Mouse (Mus musculus) intestine, postnatal 0 days (tissue): ENCODE measurements around the gene Col24a1. TPM values are rescaled to one million over a fixed set of nuclear protein-coding genes. Genes with fewer than 3 reads are reported as not detected.

Experiments used
- ATAC-seq: fragments of 200-750 bp; cut with Nextera tagmentation; 2 replicates; pipeline ENCODE4 v1.8.0; 2017; ENCODE audit warnings: mild to moderate bottlenecking, moderate TSS enrichment, moderate library complexity
- H3K27ac ChIP-seq: fragments of 300-500 bp; sonication (generic); 2 replicates; pipeline ENCODE4 v1.5.1; 2014; ENCODE audit warnings: mild to moderate bottlenecking, low read depth, low read length, moderate library complexity
- H3K27me3 ChIP-seq: fragments of 300-500 bp; sonication (generic); replicated peaks from 2 replicates; pipeline ENCODE4 v1.6.1; 2014; ENCODE audit warnings: low read length, mixed read lengths; ENCODE audit not compliant: control insufficient read depth, insufficient read depth
- H3K36me3 ChIP-seq: fragments of 300-500 bp; sonication (generic); 2 replicates; pipeline ENCODE4 v1.6.1; 2014; ENCODE audit warnings: mild to moderate bottlenecking, moderate library complexity; ENCODE audit not compliant: control insufficient read depth, insufficient read depth
- H3K4me1 ChIP-seq: fragments of 300-500 bp; sonication (generic); replicated peaks from 2 replicates; pipeline ENCODE4 v1.6.1; 2014; ENCODE audit warnings: antibody characterized with exemption, low read length, mixed read lengths; ENCODE audit not compliant: control insufficient read depth, insufficient read depth
- H3K4me2 ChIP-seq: fragments of 300-500 bp; sonication (generic); replicated peaks from 2 replicates; pipeline ENCODE4 v1.6.1; 2014; ENCODE audit warnings: low read depth, mild to moderate bottlenecking, moderate library complexity
- H3K4me3 ChIP-seq: fragments of 300-500 bp; sonication (generic); 2 replicates; pipeline ENCODE4 v1.5.1; 2014; ENCODE audit warnings: low read depth, low read length
- H3K9ac ChIP-seq: fragments of 300-500 bp; sonication (generic); 2 replicates; pipeline ENCODE4 v1.6.1; 2014; ENCODE audit warnings: mild to moderate bottlenecking, low read depth, low read length
- H3K9me3 ChIP-seq: fragments of 300-500 bp; sonication (generic); 2 replicates; pipeline ENCODE4 v1.6.1; 2016; ENCODE audit warnings: mixed run types; ENCODE audit not compliant: control insufficient read depth
- CTCF ChIP-seq: sonication (generic); IDR thresholded peaks from 2 replicates; pipeline ENCODE4 v1.5.1; 2016; ENCODE audit warnings: low read depth, mild to moderate bottlenecking, control low read depth, antibody characterized with exemption, moderate library complexity
- WGBS: fragments of 180-500 bp; shearing (Covaris S2); extraction: QIAGEN DNeasy Blood & Tissue Kit; methylation state at CpG from one replicate; pipeline ENCODE4 v1.1.7; 2014; 5-methylcytosine and 5-hydroxymethylcytosine counted together
- polyA plus RNA-seq: library from polyadenylated mRNA; unstranded; fragments of >200 nt; fragmentation: Nextera tagmentation; extraction: Ambion mirVana; gene quantifications from 2 replicates; pipeline ENCODE4 v1.2.1, GENCODE M21; 2015

Col24a1 gene
- polyA plus RNA-seq, 1 experiment from 2014 or later: 1.9 TPM

DNA sequence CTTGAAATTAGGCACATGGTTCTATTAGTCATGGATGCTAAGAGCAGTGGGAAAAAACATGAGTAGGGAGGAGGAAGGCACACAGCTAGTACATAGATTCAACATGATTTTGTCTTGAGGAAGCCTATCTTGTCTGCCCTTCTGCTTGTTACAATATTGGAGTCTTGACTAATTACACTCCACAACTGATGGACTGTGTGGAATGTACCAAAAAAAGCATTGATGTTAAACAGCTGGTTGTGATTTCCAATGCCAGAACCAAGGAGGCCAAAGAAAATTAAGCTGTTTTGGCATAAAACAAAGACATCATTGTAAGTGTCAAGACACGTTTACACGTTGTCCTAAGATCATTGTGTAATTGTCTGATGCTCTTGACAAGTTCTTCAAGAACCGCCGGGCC lies 29.1 kb upstream of the Col24a1 start:
- H3K9me3 ChIP-seq: no peaks in the 10 kb centered on the region
- WGBS: 70% methylated on average over 4 of the region's 4 CpGs
- H3K4me2 ChIP-seq: no peak overlapping the region
- 0 out of 2 replicates have a peak, but pooled peaks cover 1% of the 10 kb centered on the region for H3K4me1 ChIP-seq
- no peaks in the 10 kb centered on the region for H3K27me3 ChIP-seq
- H3K36me3 ChIP-seq: no peaks in the 10 kb centered on the region
- H3K9ac ChIP-seq: no peak overlapping the region
- TF ChIP-seq CTCF: no peak
- H3K4me3 ChIP-seq: no peak overlapping the region
- ATAC-seq: no peak
- no peak overlapping the region for H3K27ac ChIP-seq

DNA sequence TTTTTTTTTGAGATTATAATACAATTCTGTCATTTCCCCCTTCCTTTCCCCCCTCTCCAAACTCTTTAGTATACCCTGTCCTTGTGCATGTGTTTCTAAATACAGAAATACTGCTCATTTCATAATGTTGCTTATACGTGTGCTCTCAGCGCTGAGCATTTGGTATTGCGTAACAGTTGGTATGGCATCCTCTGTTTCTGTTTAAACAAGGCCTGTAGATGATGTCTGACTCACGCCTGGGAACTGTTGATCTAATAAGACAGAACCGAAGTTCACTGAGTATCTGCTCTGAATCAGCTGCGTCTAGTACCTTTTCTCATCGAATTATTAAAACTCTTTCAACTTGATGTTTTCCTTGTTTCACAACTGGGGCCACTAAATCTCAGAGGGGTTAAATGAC lies 24.2 kb upstream of the Col24a1 start:
- H3K4me3 ChIP-seq: no peak overlapping the region
- H3K36me3 ChIP-seq: no peaks in the 10 kb centered on the region
- 25% methylated on average over 7 of the region's 7 CpGs for WGBS
- H3K9me3 ChIP-seq: no peaks in the 10 kb centered on the region
- no peak overlapping the region for H3K4me2 ChIP-seq
- no peak overlapping the region for H3K9ac ChIP-seq
- H3K4me1 ChIP-seq: peaks cover 6% of the 10 kb centered on the region; the same call in 1 of the 2 replicates
- TF ChIP-seq CTCF: no peak
- ATAC-seq: peak; percentile 77
- no peaks in the 10 kb centered on the region for H3K27me3 ChIP-seq
- peak overlapping the region; percentile 21; the same call in 1 of the 2 replicates for H3K27ac ChIP-seq

DNA sequence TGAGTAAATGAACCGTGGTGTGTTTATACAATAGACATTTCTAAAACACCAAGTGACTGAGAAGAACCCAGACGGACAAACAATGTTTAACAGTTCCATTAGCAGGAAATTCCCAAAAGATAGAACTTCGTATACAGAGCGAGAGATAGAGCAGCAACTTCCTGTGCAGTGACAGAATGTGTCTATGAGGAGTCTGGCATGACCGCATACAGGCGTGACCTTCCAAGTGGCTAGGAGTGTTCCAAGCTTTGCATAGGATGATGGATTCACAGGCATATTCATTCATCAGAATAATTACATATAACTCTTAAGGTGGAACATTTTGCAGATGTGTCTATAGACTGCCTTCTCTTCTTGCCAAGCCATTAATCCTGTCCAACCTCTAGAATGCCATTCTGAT lies 18.1 kb upstream of the Col24a1 start:
- Histone ChIP-seq H3K9ac (no peak overlapping the region), H3K9me3 (no peaks in the 10 kb centered on the region), H3K36me3 (no peaks in the 10 kb centered on the region), H3K27ac (no peak overlapping the region), H3K4me1 (no peaks in the 10 kb centered on the region), H3K4me3 (no peak overlapping the region), H3K4me2 (no peak overlapping the region), H3K27me3 (no peaks in the 10 kb centered on the region)
- TF ChIP-seq CTCF: no peak
- no peak for ATAC-seq
- 56% methylated on average over 6 of the region's 6 CpGs for WGBS

DNA sequence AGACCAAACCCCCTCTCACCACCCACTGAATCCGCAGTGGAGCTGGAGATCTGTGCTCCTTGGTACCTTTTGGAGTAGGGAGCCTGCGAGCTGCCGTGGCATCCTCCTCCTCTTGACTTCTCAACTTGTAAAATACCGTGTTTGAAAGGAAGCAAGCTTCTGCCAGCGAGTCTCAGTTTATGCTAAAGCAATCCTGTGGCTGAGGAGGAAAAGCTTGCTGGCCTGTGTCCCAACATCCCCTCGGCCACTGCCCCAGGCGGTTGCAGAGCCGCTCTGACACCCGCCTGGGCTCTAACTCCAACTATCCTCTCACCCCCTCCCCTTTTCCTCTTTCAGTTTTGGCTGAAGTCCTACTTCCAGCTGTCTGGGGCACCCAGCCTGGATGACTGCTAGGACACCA lies 935 bp downstream of the Col24a1 start:
- Histone ChIP-seq H3K27ac (no peak overlapping the region), H3K9ac (peak overlapping the region; percentile 22; the same call in 1 of the 2 replicates), H3K4me3 (peak overlapping the region; percentile 38), H3K4me1 (0 out of 2 replicates have a peak, but pooled peaks cover 8% of the 10 kb centered on the region), H3K27me3 (no peaks in the 10 kb centered on the region), H3K4me2 (peak overlapping the region; percentile 63), H3K9me3 (no peaks in the 10 kb centered on the region), H3K36me3 (no peaks in the 10 kb centered on the region)
- TF ChIP-seq CTCF: no peak
- 22% methylated on average over 9 of the region's 9 CpGs for WGBS
- no peak for ATAC-seq

DNA sequence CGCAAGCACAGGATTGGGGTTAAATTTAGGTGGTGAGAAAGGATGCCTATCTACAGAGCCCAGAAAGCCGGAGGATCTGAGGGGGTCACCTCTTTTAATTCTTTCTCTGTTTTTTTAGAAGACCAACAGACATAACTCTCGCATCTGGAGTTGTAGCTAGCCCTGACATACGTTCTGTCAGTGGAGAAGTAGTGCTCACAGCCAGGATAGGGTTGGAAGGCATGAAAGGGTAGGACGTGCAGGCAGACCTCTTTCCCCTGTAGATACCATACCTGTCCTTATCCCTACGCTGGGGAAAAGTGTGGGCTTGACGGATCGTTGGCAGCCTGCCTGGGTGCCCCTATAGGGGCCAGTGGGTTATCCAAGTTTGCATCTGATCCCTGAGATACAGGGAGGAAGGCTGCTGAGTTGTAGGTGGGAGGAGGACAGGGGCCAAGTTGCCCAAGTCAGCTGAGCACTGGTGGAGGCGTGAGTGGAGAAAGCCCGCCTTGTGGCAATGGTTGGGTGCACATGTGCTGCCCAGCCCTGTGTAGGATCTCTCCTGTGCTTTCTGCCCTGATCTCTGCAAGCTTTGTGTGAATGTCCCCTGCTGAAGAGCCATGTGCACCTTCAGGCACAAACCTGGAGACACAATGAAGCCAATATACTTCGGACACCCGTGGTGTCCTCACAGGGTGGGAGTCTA lies 1.5 kb downstream of the Col24a1 start:
- H3K9me3 ChIP-seq: no peaks in the 10 kb centered on the region
- 0 out of 2 replicates have a peak, but pooled peaks cover 8% of the 10 kb centered on the region for H3K4me1 ChIP-seq
- peak overlapping the region; percentile 63 for H3K4me2 ChIP-seq
- no peak for TF ChIP-seq CTCF
- no peak overlapping the region for H3K27ac ChIP-seq
- H3K9ac ChIP-seq: 0 out of 2 replicates have a peak overlapping the region, but pooled peaks have one; percentile 22
- H3K4me3 ChIP-seq: peak overlapping the region; percentile 38
- 58% methylated on average over 12 of the region's 12 CpGs for WGBS
- no peaks in the 10 kb centered on the region for H3K27me3 ChIP-seq
- no peaks in the 10 kb centered on the region for H3K36me3 ChIP-seq
- 0 out of 2 replicates have a peak, but pooled peaks have one; percentile 10 for ATAC-seq

DNA sequence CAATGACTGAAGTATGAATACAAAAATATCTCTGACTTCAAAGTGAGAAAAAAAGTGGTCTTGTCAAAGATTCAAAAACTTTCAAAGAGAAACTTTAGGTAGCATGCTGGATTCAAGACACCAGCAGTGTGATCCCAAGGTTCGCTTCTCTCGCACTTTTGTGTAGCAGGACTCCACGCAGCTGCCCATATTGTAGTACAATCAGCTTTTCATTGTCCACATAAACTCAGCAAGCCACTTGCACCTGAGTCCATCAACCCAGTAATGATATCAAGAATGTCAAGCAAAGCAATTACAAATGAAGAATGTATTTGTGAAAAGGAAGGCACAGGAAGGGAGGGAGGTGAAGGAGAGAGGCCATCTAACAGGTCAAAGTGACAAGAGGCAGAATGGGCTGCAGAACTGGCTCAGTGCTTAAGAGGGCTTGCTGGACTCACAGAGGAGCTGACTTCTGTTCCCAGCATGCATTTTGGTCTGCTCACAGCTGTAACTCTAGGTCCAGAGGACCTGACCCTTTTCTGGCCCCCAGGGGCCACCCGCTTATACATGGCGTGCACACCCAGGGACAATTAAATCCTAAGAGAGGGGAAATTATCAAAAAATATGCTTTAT lies 7.8 kb downstream of the Col24a1 start:
- no peaks in the 10 kb centered on the region for H3K27me3 ChIP-seq
- H3K36me3 ChIP-seq: no peaks in the 10 kb centered on the region
- H3K9me3 ChIP-seq: no peaks in the 10 kb centered on the region
- H3K4me3 ChIP-seq: no peak overlapping the region
- H3K27ac ChIP-seq: no peak overlapping the region
- ATAC-seq: no peak
- H3K4me1 ChIP-seq: no peaks in the 10 kb centered on the region
- no peak overlapping the region for H3K9ac ChIP-seq
- H3K4me2 ChIP-seq: no peak overlapping the region
- no peak for TF ChIP-seq CTCF
- 81% methylated on average over 5 of the region's 5 CpGs for WGBS
